Mouse (Mus musculus) cerebellum, postnatal 14 days (tissue): ENCODE measurements around the gene Mab21l3.
A peak's percentile ranks its signal among the peaks of the same experiment; 100 is the strongest.
"Not testable (repeated sequence)": the region's sequence is repeated elsewhere in the genome, so short reads cannot be mapped to it uniquely, and the experiment has no call there.

Experiments
- DNase-seq, 2 experiments: peaks; one replicate each; pipeline ENCODE4 v3.0.0; 2021; ENCODE audit warnings: mixed read lengths in 2 of 2

The Mab21l3 gene

DNA sequence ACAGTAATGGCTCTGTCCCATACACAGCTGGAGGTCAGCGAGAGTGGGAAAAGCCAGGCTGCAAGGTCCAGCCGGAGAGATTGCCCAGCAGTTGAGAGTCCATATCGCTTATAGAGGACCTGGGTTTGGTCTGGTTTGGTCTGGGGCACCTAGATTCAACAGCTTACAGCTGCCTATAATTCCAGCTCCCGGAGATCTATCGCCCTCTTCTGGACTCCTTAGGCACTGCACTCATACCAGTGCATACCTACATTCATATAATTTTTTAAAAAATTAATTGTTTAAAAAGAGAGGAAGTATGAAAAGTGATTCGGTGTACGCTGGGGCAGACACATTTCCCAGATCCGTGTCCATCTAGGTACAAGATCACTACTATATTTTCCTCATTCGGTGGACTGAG is 9.4 kb downstream of the Mab21l3 start:
- DNase-seq, result no peak

- DNase-seq, result no peak
Measured at GRCm38 (mm10) chr3:101836971-101837370, 11.8 kb downstream of the Mab21l3 start.

DNA sequence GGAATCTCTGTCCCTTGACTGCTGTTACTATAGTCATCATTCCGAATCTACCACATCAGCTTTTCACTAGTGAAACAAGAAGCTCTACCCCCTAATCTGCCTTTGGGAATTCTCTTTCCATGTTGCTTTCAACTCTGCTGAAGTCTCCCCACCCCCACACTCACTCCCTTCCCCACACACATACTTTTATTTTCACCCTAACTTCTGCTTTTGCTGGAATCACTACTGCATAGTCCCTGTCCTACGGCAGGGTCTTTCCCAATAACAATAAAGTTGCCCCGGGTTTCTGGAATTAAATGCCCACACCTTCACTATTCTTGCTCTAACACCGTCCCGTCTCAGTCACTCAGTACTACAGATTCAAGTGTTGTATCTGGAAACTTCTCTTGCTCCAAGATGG is 12.2 kb downstream of the Mab21l3 start:
- no peak for DNase-seq

DNA sequence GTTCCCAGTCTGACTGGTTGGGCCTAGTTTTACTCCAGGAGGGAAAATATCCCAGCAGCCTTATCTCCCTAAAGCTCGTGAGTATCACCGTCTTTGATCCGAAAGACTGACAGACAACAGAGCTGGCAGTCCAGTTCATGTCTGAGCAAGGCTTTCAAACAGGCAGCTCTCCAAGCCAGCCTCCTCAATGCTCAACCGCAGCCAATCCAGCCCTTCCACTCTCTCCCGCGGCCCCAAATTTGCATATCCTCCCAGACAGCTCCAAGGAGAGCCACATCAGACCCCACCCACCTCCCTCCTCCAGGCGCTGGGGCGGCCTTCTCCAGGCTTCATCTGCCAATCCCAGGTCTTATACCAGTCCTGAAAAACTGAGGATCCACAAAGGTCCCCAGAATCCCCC is 12.7 kb downstream of the Mab21l3 start:
- DNase-seq, result peak; percentile 35 to 52

GRCm38 (mm10) chr3:101831189-101831858 is 17.4 kb downstream of the Mab21l3 start:
- DNase-seq, result no peak

DNA sequence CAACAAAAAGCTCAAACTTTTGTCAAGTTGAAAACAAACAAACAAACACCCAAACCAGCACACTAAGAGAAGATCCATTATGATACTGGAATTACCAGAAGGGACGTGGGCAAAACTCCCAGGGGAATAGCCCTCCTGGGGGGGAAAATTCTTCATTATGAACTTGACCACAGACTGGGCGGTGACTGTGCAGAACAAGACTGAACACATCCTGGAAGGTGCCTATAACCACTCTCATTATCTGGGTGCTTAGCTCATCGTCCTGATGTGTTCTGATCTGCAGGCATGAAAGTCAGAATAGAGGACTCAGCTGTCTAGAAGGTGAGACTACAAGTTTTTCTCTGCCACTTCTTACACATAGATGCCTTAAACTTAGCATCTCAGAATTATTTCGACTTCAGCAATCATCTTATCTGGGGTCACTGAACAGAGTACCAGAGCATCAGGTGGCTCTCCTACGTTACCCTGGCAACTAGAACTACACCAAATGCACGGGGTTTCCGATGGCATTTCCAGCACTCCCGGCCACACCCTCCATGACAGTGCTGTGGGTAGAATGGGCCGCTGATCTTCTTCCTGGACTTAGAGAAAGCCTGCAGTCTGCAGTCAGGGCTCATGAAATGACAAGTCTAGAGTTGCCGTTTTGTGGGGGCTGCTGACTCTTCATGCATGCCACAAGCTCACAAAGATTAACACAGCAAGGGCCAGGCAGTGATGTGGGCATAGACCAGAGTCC is 18.7 kb downstream of the Mab21l3 start:
- DNase-seq, result no peak

GRCm38 (mm10) chr3:101828595-101828994 is 20.2 kb downstream of the Mab21l3 start:
- DNase-seq, result no peak

DNA sequence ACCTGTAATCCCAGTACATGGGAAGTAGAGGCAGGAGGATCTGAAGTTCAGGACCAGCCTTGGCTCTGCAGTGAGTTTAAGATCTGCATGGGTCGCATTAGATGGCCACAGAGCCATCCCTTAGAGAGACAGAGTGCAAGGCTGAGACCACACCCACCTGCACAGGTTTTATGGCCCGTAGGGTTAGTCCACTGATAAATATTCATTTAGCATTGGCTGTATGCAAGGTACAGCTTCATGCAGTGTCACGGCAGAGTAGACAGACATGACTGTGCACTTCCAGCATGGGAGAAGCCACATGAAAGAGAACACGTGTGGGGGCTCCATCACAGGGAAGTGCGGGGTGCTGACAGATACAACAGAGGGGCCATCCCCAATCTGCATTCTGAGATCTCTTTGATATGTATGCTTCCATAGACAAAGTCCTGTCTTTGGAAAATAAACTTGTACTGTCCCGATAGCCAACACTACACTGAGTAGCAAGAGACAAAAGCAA is 21.5 kb downstream of the Mab21l3 start:
- DNase-seq, result no peak

GRCm38 (mm10) chr3:101824338-101824737 is 24.4 kb downstream of the Mab21l3 start:
- DNase-seq, result no peak

DNA sequence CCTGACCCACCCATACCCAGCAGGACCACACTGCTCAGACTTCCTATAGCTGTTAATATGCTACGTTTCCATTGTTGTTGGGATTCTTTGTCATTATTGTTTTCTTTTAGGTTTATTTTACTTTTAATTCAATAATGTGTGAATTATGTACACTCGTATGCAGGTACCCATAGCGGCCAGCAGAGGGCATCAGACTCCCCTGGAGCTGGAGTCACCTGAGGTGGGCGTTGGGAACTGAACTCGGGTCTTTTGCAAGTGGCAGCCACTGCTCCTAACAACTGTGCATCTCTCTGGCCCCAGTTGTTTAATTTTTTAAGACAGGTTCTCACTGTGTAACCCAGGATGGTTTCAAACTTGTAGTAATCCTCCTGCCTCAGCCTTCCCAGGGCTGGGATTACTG is 26.7 kb downstream of the Mab21l3 start:
- DNase-seq, result no peak

DNA sequence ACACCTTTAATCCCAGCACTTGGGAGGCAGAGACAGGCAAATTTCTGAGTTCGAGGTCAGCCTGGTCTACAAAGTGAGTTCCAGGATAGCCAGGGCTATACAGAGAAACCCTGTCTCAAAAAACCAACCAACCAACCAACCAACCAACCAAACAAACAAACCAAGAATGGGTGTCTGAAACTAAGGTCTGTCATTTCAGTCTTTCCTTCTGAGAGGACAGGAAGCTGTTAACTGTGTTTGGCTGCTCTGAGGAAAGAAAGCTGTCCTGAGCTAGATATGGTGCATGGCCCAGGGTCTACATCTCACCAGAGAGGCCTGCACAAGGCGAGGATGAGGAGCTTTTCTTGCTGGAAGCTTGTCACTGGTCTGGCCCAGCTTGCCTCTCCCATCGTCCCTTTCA is 28.1 kb downstream of the Mab21l3 start:
- DNase-seq, result not testable (repeated sequence)

GRCm38 (mm10) chr3:101816006-101816405 is 32.8 kb downstream of the Mab21l3 start:
- DNase-seq, result no peak

- DNase-seq, result no peak
Measured at GRCm38 (mm10) chr3:101814790-101815189, 34.0 kb downstream of the Mab21l3 start.

DNA sequence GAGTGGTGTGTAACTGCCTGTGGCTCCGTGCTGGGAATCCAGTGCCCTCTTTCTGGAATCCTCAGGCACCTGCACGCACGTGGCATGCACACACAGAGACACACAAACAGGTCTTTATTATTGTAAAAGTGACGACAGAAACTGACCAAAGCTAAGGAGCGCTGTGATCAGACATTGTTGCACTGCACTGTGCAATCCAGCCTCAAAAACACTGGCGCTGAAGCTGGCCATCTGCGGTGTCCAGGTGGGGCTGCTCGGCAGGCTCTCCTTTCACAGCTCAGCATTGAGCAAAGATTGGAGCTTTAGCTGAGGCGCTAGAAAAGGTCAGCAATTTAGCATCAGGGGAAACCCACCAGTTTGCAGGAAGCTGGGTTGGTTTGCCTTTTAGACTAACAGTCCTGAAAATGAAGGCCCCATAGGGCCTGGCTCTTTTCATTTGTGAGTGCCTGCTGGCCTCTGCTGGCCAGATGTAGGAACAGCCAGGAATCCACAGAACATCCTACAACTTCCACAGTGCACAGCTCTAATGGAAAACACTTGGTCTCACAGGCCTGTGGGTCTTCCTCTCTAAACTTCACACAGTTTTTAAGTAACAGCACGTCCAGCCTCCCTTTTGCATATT is 36.3 kb downstream of the Mab21l3 start:
- DNase-seq, result peak; percentile 81 to 84

DNA sequence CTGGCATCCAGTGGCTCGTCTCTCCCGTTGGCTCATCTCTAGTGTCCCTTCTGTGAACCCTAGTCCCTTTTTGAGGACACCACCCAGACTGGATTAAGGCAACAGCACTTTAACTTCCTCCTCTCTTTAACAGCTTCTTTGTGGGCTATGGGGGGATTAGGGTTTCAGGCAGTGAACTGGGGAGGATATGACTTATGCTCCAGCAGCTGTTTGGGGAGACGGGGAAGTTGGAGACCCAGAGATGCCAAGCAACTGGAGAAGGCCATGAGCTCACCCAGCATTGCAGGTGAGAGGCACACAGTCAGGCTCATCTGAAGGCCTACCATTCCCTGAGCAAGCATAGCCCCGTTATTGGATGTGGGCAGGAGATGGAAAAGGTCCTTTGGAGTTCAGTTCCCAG is 36.8 kb downstream of the Mab21l3 start:
- no peak for DNase-seq

DNA sequence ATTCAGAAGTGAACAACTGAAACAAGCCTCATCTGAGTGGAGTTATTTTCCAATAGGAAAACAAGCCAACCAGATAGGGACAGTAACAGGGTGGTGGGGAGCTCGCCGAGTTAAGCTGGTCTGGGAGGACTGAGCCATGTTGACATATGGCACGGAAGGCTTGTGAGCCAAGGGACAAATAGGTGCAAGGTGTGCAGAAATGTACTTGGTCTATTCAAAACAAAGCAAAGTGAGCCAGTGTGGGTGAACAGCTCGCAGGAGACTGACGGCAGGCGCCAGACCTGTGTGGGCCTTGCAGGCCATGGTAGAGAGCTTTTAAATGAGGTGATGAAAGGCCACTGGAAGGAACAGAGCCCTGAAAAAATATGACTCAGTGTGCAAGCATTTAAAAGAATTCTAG is 41.1 kb downstream of the Mab21l3 start:
- DNase-seq, result peak; percentile 69 to 83

DNA sequence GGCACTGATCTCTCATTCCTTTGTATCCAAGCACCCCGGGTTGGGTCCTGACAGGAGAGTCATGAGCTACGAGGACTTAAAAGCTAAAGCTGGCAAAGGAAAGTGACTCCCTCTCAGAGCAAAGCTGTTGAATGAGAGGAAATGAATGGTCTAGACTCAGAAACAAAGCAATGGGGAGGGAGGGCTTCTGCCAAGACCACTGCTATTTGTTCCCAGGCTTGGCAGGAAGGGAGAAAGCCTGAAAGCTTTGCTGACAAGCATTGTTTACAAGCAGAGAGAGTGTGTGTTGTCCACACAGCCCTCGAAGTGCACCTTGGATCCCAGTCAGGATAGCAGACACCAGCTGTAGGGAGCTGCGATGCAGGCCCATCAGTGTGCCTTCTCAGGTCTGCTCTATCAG is 41.8 kb downstream of the Mab21l3 start:
- peak; percentile 56 to 70 for DNase-seq

GRCm38 (mm10) chr3:101806149-101806548 is 42.6 kb downstream of the Mab21l3 start:
- peak; percentile 97 for DNase-seq

DNA sequence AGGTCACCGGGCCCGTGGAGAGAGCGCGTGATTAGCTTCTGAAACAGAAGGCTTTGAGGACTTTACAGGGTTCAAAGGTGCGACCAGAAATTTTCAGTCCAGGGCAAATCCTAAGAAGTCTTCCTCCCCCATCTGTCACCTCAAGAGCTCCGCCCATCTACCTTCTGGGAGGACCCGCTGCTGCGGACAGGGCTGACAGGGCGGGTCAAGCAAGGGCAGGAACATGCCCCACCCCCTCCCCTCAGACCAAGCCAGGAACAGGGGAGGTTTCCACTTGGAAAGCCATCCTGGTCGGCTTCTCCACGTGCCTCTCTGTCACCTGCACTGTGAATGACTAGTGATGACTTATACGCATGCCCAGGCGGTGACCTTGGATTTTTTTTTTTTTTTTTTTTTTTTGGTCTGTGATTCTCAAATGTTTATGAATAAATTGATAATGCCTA is 43.2 kb downstream of the Mab21l3 start:
- peak in 1 of 2 experiments; percentile 38 for DNase-seq

- no peak for DNase-seq
Measured at GRCm38 (mm10) chr3:101804971-101805561, 43.7 kb downstream of the Mab21l3 start.

DNA sequence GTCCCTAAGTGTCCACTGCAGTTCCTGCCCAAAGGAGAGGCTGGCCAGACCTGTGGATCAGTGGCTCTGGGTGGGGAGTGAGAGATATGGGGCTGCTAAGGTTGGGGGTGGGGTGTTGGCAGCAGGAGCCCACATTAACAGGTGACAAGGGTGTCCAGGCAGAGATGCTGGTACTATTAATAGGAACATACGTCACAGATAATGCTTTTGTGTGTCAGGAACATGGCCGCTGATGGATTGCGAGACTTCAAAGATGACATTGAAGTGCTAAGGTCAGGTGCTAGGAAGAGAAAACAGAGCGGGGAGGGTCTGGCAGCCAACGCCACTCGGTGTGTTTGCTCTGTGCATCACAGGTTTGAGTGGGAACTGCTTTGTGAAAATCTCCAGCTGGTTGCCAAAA is 44.4 kb downstream of the Mab21l3 start:
- DNase-seq, result no peak

DNA sequence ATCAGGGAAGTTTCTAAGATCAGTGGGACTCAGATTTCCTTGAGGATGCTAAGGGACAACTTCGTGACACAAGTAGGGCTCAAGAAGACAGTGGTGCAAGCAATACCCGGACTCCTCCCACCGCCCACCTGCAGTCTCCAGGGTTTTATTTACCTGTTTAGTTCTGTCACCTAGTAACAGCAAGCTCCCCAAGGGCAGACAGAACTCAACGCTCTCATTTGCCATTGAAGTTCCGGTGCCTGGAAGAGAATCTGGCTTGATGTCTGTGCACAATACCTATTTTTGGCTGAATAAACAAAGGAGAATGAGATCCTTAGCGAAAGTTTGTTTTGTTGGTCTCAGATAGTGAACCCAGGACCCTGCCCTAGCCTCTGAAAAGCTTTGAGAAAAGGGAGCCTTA is 45.0 kb downstream of the Mab21l3 start:
- no peak for DNase-seq

DNA sequence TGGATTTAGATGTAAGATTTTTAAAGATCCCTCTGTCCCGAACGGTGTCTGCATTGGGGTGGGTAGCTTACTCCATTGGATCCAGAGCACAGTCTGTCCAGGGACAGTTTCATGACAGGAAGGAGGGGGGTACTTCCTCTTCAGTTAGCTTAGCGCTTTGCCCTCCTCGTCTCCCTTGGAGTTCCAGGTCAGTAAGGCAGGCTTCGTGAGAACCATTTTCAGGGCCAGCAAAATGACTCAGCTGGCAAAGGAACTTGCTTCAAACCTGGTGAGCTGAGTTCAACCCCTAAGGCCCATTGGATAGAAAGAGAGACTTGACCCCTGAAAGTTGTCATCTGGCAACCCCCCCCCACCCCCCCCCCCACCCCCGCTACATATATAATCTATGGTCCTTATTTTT is 46.0 kb downstream of the Mab21l3 start:
- no peak for DNase-seq
